Mouse (Mus musculus) CD4-positive helper T cell, adult 2 months (primary cell): ENCODE measurements at regions not wholly inside any gene's neighbourhood (a gene's known extent, or its start where the extent isn't known, plus 50 kb on each side); places are given as distances from the start of the nearest gene placed in this dataset.
A peak's percentile ranks its signal among the peaks of the same experiment; 100 is the strongest.

Source experiments
- DNase-seq: peaks from one replicate; pipeline ENCODE4 v3.0.0-alpha.2; 2012; ENCODE audit warnings: low read depth, missing footprints, low spot score

DNA sequence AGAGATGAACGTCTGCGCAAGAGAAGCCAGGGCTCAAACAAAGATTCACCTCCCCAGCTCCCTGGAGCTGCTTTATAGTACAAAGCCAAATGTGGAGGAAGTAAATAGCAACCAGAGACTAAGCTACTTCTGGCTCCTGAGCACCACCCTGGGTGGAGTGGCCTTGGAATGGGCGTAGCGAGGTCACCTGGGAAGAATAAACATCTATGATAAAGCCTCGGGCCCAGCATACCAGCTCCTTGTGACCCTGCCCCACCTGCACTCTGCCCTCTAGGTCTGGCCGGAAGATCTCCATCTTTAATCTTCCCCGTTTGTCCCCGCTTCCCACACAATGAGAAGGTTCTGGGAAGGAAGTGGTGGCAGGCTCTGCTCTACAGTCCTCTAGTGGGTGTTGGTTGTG is 61.0 kb upstream of the Ptpn3 start:
- DNase-seq, result no peak

DNA sequence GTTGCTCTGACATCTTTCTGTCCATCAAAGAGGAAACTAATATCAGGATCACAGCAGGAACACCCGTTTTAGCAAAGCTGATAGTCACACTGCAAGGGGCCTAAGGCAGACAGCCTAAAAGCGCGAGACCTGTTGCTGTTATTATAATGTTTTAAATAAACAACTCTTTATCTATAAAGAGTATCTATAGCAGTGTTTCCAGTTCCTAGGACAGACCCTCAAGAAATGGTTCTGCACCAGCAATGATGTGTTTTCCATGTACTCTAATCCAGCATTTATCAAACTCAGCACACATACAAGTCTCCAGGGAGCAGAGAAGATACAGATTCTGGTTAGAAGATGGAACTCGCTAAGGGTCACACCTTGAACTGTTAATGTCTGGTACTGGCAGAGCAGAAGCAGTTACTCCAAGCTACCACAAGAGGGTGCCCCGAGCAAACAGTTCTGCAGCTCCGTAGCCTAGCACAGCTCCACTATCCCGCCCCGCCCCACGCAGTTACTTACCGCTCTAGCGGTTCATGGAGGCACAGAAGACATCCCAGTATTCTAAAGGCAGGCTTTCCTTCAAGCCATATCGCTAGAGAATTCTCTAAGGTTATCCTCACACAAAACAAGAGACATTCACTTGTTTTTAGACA is 64.2 kb upstream of the Palm2 start:
- DNase-seq, result peak; percentile 64

DNA sequence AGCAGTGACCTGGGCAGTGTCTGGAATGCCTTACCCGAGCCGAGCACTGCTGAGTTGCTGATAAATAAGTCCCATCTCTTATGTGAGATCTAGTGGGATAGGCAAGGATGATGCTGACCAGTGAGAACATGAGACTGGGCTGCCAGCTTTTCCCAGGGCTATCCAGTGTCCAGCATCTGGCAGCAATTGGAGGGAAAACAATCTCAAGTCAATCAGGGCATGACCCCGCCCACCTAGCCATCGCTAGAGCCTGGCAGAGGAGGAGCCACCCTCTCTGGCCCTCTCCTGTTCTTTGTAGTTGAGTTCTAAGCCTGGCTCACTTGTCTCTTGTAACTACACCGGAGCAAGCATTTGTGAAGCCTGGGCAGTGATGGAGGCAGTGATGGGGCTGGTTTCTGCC is 56.2 kb upstream of the Palm2 start:
- no peak for DNase-seq

DNA sequence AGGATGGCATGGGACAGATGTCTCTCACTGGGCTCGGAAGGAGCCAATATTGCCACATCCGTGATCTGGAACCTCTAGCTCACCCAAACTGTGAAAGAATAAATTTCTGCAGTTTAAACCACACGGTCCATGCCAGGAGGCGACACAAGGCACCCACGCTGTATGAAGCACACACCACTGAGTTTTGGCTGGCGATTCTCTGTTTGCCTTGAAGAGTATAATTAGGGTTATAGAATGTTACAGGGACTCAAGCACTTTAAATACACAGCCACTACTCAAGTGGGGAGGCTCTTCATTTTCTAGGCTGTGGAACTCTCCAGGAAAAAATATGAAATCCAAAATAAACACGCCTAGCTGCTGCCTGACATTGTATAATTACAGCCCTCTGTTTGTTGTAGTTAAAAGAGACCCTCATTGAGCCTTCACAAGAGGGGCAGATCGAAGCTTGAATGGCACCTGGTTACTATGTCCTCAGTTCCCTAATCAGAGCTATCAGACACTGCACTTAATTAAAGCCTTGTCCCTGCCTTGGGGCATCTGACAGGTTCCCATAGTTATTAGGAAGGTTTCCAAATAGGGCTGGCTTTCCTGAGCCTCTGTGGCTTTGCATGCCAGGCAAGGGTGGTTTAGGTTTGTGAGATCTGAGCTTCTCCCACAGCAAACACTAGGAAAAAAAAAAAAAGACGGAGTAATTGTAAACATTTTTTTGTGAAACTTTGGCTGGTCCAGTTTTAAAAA is 53.8 kb upstream of the Palm2 start:
- DNase-seq, result no peak

DNA sequence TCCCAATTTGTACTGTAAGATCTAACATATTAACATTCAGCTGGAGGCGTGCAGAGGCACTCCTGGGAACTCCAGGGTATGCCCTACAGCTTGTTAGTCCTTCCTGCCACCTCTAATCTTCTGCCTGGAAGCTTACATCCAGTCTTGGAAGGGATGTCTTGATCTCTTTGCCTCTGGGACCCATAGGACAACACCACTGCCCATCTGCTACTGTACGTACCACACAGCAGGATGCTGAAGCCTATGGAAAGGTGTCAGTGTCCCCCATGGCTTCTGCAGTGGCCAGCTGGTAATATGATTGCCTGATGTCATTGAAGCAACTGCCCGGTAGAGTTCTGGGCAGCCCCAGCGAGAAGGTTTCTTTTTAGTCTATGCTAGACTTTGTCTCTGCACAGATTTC is 52.7 kb upstream of the Palm2 start:
- DNase-seq, result no peak
